Mouse (Mus musculus): ENCODE data around the gene Stk40. TPM values are rescaled to one million over a fixed set of nuclear protein-coding genes. Genes with fewer than 3 reads are reported as not detected.
"Not testable (repeated sequence)": the region's sequence is repeated elsewhere in the genome, so short reads cannot be mapped to it uniquely, and the experiment has no call there.

Gene Stk40
- total and polyA plus RNA-seq, 2 experiments: 6.5 to 22.9 TPM

- Histone ChIP-seq H3K9ac (ENCODE audit: low read depth, low read length) (no peak overlapping the region), H3K27me3 (ENCODE audit: control insufficient read depth, insufficient read depth, low read length) (no peaks in the 10 kb centered on the region), H3K27ac (replicated peaks; ENCODE audit: insufficient read depth, low read depth, low read length) (no peak overlapping the region), H3K4me3 (ENCODE audit: insufficient read depth, low read depth, low read length) (no peak overlapping the region), H3K79me2 (ENCODE audit: control insufficient read depth, insufficient read depth, low read length) (no peaks in the 10 kb centered on the region), H3K4me1 (ENCODE audit: control insufficient read depth, insufficient read depth, low read length) (no peaks in the 10 kb centered on the region), H3K36me3 (ENCODE audit: control insufficient read depth, insufficient read depth, low read length) (no peaks in the 10 kb centered on the region)
- TF ChIP-seq POLR2A (IDR thresholded peaks at IDR 0.05; ENCODE audit: extremely low read depth, insufficient read depth, low read length) (no peak), CTCF (IDR thresholded peaks at IDR 0.05; ENCODE audit: low read depth, low read length) (no peak)
- DNase-seq (ENCODE audit: extremely low read depth, low read depth, low spot score): no peak
- 89% methylated on average over 9 of the region's 9 CpGs for WGBS
Measured at GRCm38 (mm10) chr4:126083021-126083420, 20.7 kb upstream of the Stk40 start.

GRCm38 (mm10) chr4:126084382-126084781 is 19.4 kb upstream of the Stk40 start:
- TF ChIP-seq POLR2A (IDR thresholded peaks at IDR 0.05; ENCODE audit: extremely low read depth, insufficient read depth, low read length) (no peak), CTCF (IDR thresholded peaks at IDR 0.05; ENCODE audit: low read depth, low read length) (no peak)
- H3K4me1 ChIP-seq (ENCODE audit: control insufficient read depth, insufficient read depth, low read length): no peaks in the 10 kb centered on the region

GRCm38 (mm10) chr4:126085996-126086576 is 17.7 kb upstream of the Stk40 start:
- H3K4me1 ChIP-seq (ENCODE audit: control insufficient read depth, insufficient read depth, low read length): peaks cover 3% of the 10 kb centered on the region; the same call in 1 of the 2 replicates
- no peaks in the 10 kb centered on the region for H3K79me2 ChIP-seq (ENCODE audit: control insufficient read depth, insufficient read depth, low read length)
- no peaks in the 10 kb centered on the region for H3K27me3 ChIP-seq (ENCODE audit: control insufficient read depth, insufficient read depth, low read length)
- DNase-seq (ENCODE audit: extremely low read depth, low read depth, low spot score): peak; percentile 74
- peak; percentile 92 for TF ChIP-seq CTCF (IDR thresholded peaks at IDR 0.05; ENCODE audit: low read depth, low read length)
- TF ChIP-seq POLR2A (IDR thresholded peaks at IDR 0.05; ENCODE audit: extremely low read depth, insufficient read depth, low read length): no peak
- no peaks in the 10 kb centered on the region for H3K36me3 ChIP-seq (ENCODE audit: control insufficient read depth, insufficient read depth, low read length)
- H3K4me3 ChIP-seq (ENCODE audit: insufficient read depth, low read depth, low read length): no peak overlapping the region
- H3K9ac ChIP-seq (ENCODE audit: low read depth, low read length): no peak overlapping the region
- no peak overlapping the region for H3K27ac ChIP-seq (replicated peaks; ENCODE audit: insufficient read depth, low read depth, low read length)
- 22% methylated on average over 7 of the region's 7 CpGs for WGBS

More at GRCm38 (mm10) chr4:126084382-126084781, 19.4 kb upstream of the Stk40 start:
- H3K27me3 ChIP-seq (ENCODE audit: control insufficient read depth, insufficient read depth, low read length): no peaks in the 10 kb centered on the region
- H3K79me2 ChIP-seq (ENCODE audit: control insufficient read depth, insufficient read depth, low read length): no peaks in the 10 kb centered on the region
- 83% methylated on average over 8 of the region's 8 CpGs for WGBS
- no peaks in the 10 kb centered on the region for H3K36me3 ChIP-seq (ENCODE audit: control insufficient read depth, insufficient read depth, low read length)
- no peak overlapping the region for H3K4me3 ChIP-seq (ENCODE audit: insufficient read depth, low read depth, low read length)
- no peak overlapping the region for H3K27ac ChIP-seq (replicated peaks; ENCODE audit: insufficient read depth, low read depth, low read length)
- DNase-seq (ENCODE audit: extremely low read depth, low read depth, low spot score): no peak
- no peak overlapping the region for H3K9ac ChIP-seq (ENCODE audit: low read depth, low read length)

- no peak for DNase-seq (ENCODE audit: extremely low read depth, low read depth, low spot score)
Measured at GRCm38 (mm10) chr4:126090101-126090847, 13.5 kb upstream of the Stk40 start.

GRCm38 (mm10) chr4:126090848-126091124 is 13.0 kb upstream of the Stk40 start:
- TF ChIP-seq POLR2A (IDR thresholded peaks at IDR 0.05; ENCODE audit: extremely low read depth, insufficient read depth, low read length) (no peak), CTCF (IDR thresholded peaks at IDR 0.05; ENCODE audit: low read depth, low read length) (no peak)
- Histone ChIP-seq H3K27me3 (ENCODE audit: control insufficient read depth, insufficient read depth, low read length) (no peaks in the 10 kb centered on the region), H3K27ac (replicated peaks; ENCODE audit: insufficient read depth, low read depth, low read length) (peak overlapping the region; percentile 53), H3K4me1 (ENCODE audit: control insufficient read depth, insufficient read depth, low read length) (peaks cover 13% of the 10 kb centered on the region), H3K9ac (ENCODE audit: low read depth, low read length) (no peak overlapping the region), H3K79me2 (ENCODE audit: control insufficient read depth, insufficient read depth, low read length) (no peaks in the 10 kb centered on the region), H3K36me3 (ENCODE audit: control insufficient read depth, insufficient read depth, low read length) (no peaks in the 10 kb centered on the region), H3K4me3 (ENCODE audit: insufficient read depth, low read depth, low read length) (no peak overlapping the region)
- DNase-seq (ENCODE audit: extremely low read depth, low read depth, low spot score): peak; percentile 98
- 24% methylated on average over 4 of the region's 4 CpGs for WGBS

More at GRCm38 (mm10) chr4:126090101-126090847, 13.5 kb upstream of the Stk40 start:
- Histone ChIP-seq H3K27ac (replicated peaks; ENCODE audit: insufficient read depth, low read depth, low read length) (peak overlapping the region; percentile 56), H3K4me1 (ENCODE audit: control insufficient read depth, insufficient read depth, low read length) (peaks cover 13% of the 10 kb centered on the region), H3K27me3 (ENCODE audit: control insufficient read depth, insufficient read depth, low read length) (no peaks in the 10 kb centered on the region), H3K36me3 (ENCODE audit: control insufficient read depth, insufficient read depth, low read length) (no peaks in the 10 kb centered on the region), H3K4me3 (ENCODE audit: insufficient read depth, low read depth, low read length) (no peak overlapping the region), H3K79me2 (ENCODE audit: control insufficient read depth, insufficient read depth, low read length) (no peaks in the 10 kb centered on the region), H3K9ac (ENCODE audit: low read depth, low read length) (no peak overlapping the region)
- 40% methylated on average over 7 of the region's 7 CpGs for WGBS
- TF ChIP-seq POLR2A (IDR thresholded peaks at IDR 0.05; ENCODE audit: extremely low read depth, insufficient read depth, low read length): no peak
- no peak for TF ChIP-seq CTCF (IDR thresholded peaks at IDR 0.05; ENCODE audit: low read depth, low read length)

GRCm38 (mm10) chr4:126091873-126092272 is 11.9 kb upstream of the Stk40 start:
- TF ChIP-seq POLR2A (IDR thresholded peaks at IDR 0.05; ENCODE audit: extremely low read depth, insufficient read depth, low read length): no peak
- no peak for TF ChIP-seq CTCF (IDR thresholded peaks at IDR 0.05; ENCODE audit: low read depth, low read length)
- 24% methylated on average over 8 of the region's 8 CpGs for WGBS
- H3K36me3 ChIP-seq (ENCODE audit: control insufficient read depth, insufficient read depth, low read length): no peaks in the 10 kb centered on the region

GRCm38 (mm10) chr4:126095622-126096430 is 7.9 kb upstream of the Stk40 start:
- H3K9ac ChIP-seq (ENCODE audit: low read depth, low read length); H3K4me3 ChIP-seq (ENCODE audit: insufficient read depth, low read depth, low read length); DNase-seq (ENCODE audit: extremely low read depth, low read depth, low spot score): not testable (repeated sequence)

More at GRCm38 (mm10) chr4:126091873-126092272, 11.9 kb upstream of the Stk40 start:
- peak; percentile 91 for DNase-seq (ENCODE audit: extremely low read depth, low read depth, low spot score)
- Histone ChIP-seq H3K4me1 (ENCODE audit: control insufficient read depth, insufficient read depth, low read length) (peaks cover 13% of the 10 kb centered on the region), H3K79me2 (ENCODE audit: control insufficient read depth, insufficient read depth, low read length) (peaks cover 3% of the 10 kb centered on the region; the same call in 1 of the 2 replicates), H3K9ac (ENCODE audit: low read depth, low read length) (no peak overlapping the region), H3K27ac (replicated peaks; ENCODE audit: insufficient read depth, low read depth, low read length) (peak overlapping the region; percentile 51), H3K4me3 (ENCODE audit: insufficient read depth, low read depth, low read length) (no peak overlapping the region), H3K27me3 (ENCODE audit: control insufficient read depth, insufficient read depth, low read length) (no peaks in the 10 kb centered on the region)

More at GRCm38 (mm10) chr4:126095622-126096430, 7.9 kb upstream of the Stk40 start:
- not testable (repeated sequence) for H3K36me3 ChIP-seq (ENCODE audit: control insufficient read depth, insufficient read depth, low read length); H3K27me3 ChIP-seq (ENCODE audit: control insufficient read depth, insufficient read depth, low read length); H3K27ac ChIP-seq (replicated peaks; ENCODE audit: insufficient read depth, low read depth, low read length)
- Histone ChIP-seq H3K79me2 (ENCODE audit: control insufficient read depth, insufficient read depth, low read length) (peaks cover 11% of the 10 kb centered on the region; the same call in 1 of the 2 replicates), H3K4me1 (ENCODE audit: control insufficient read depth, insufficient read depth, low read length) (peaks cover 12% of the 10 kb centered on the region)
- 61% methylated on average over 14 of the region's 14 CpGs for WGBS

Measured in liver, adult 2 months (tissue).